Mouse (Mus musculus): ENCODE results near the gene Themis. TPM values are rescaled to one million over a fixed set of nuclear protein-coding genes. Genes with fewer than 3 reads are reported as not detected.

Themis gene
- polyA plus RNA-seq, 1 experiment: 0.01 TPM

DNA sequence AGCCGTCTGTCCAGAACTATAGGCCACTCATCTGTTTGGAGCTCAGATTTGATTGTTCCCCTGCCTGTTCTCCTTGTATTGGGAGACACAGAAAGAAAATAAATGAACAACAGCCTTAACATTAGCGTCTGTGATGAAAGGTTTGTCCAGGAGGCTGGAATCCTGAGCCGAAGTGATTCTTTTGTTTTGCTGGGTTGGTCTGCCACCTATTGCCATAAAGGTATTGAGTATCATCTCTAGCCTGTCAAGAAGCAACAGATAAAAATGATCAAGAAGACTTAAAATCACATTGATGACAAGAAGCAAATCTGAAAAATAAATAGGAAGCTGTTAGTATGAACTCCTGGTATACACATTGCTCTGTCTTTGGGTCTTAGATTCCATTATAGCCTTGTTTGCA, 53.7 kb downstream of the Themis start:
- no peak overlapping the region for H3ac ChIP-seq (ENCODE audit: control insufficient read depth, insufficient read length)
- no peak for TF ChIP-seq REST (IDR thresholded peaks at IDR 0.05; ENCODE audit: insufficient read depth, insufficient read length)
- TF ChIP-seq MYOD1 (IDR thresholded peaks at IDR 0.05; ENCODE audit: control insufficient read depth in 1 of 3, insufficient read length in 2 of 3, low read depth in 2 of 3): no peak
- TF ChIP-seq POLR2AphosphoS2 (IDR thresholded peaks at IDR 0.05; ENCODE audit: insufficient read length, low read depth): no peak
- no peak for TF ChIP-seq TCF3 (IDR thresholded peaks at IDR 0.05; ENCODE audit: insufficient read length, low read depth)
- no peak for TF ChIP-seq USF1 (IDR thresholded peaks at IDR 0.05; ENCODE audit: low read depth)
- no peak for TF ChIP-seq TCF12 (IDR thresholded peaks at IDR 0.05; ENCODE audit: insufficient read depth, poor library complexity, severe bottlenecking)
- no peak for TF ChIP-seq CEBPB (IDR thresholded peaks at IDR 0.05; ENCODE audit: insufficient read depth, poor library complexity, severe bottlenecking)
- no peak for TF ChIP-seq POLR2A (IDR thresholded peaks at IDR 0.05; ENCODE audit: insufficient read length, low read depth)
- TF ChIP-seq E2F4 (IDR thresholded peaks at IDR 0.05; ENCODE audit: insufficient read depth): no peak
- no peak for TF ChIP-seq MYOG (IDR thresholded peaks at IDR 0.05; ENCODE audit: control insufficient read depth in 1 of 3, insufficient read depth in 1 of 3, insufficient read length in 2 of 3, low read depth in 2 of 3)
- no peak for TF ChIP-seq SRF (IDR thresholded peaks at IDR 0.05; ENCODE audit: control insufficient read depth, insufficient read length, low read depth)
- no peak for TF ChIP-seq MAX (IDR thresholded peaks at IDR 0.05; ENCODE audit: low read depth)
- H3K4me3 ChIP-seq: no peak overlapping the region

GRCm38 (mm10) chr10:28723266-28723665, 55.1 kb downstream of the Themis start:
- Histone ChIP-seq H3K79me2 (ENCODE audit: control insufficient read depth, insufficient read depth) (no peaks in the 10 kb centered on the region), H3K4me2 (ENCODE audit: low read depth) (no peak overlapping the region), H3K27me3 (ENCODE audit: control insufficient read depth, insufficient read depth, insufficient read length) (no peaks in the 10 kb centered on the region), H3ac (ENCODE audit: control insufficient read depth, insufficient read length) (no peak overlapping the region), H3K36me3 (ENCODE audit: control insufficient read depth, insufficient read depth) (no peaks in the 10 kb centered on the region), H3K4me3 (no peak overlapping the region)
- TF ChIP-seq CEBPB (IDR thresholded peaks at IDR 0.05; ENCODE audit: insufficient read depth, poor library complexity, severe bottlenecking): no peak
- no peak for TF ChIP-seq POLR2AphosphoS2 (IDR thresholded peaks at IDR 0.05; ENCODE audit: insufficient read length, low read depth)
- TF ChIP-seq MYOD1 (IDR thresholded peaks at IDR 0.05; ENCODE audit: control insufficient read depth in 1 of 3, insufficient read length in 2 of 3, low read depth in 2 of 3): no peak
- no peak for TF ChIP-seq POLR2A (IDR thresholded peaks at IDR 0.05; ENCODE audit: insufficient read length, low read depth)
- no peak for TF ChIP-seq E2F4 (IDR thresholded peaks at IDR 0.05; ENCODE audit: insufficient read depth)

More for the DNA sequence above, 53.7 kb downstream of the Themis start:
- Histone ChIP-seq H3K27me3 (ENCODE audit: control insufficient read depth, insufficient read depth, insufficient read length) (no peaks in the 10 kb centered on the region), H3K79me2 (ENCODE audit: control insufficient read depth, insufficient read depth) (no peaks in the 10 kb centered on the region), H3K4me2 (ENCODE audit: low read depth) (no peak overlapping the region), H3K36me3 (ENCODE audit: control insufficient read depth, insufficient read depth) (no peaks in the 10 kb centered on the region)

GRCm38 (mm10) chr10:28730122-28730521, 62.0 kb downstream of the Themis start:
- no peak for TF ChIP-seq SRF (IDR thresholded peaks at IDR 0.05; ENCODE audit: control insufficient read depth, insufficient read length, low read depth)
- Histone ChIP-seq H3K36me3 (ENCODE audit: control insufficient read depth, insufficient read depth) (no peaks in the 10 kb centered on the region), H3K27me3 (ENCODE audit: control insufficient read depth, insufficient read depth, insufficient read length) (no peaks in the 10 kb centered on the region)

GRCm38 (mm10) chr10:28737953-28738352, 69.8 kb downstream of the Themis start:
- no peak for TF ChIP-seq POLR2A (IDR thresholded peaks at IDR 0.05; ENCODE audit: insufficient read length, low read depth)
- no peak for TF ChIP-seq USF1 (IDR thresholded peaks at IDR 0.05; ENCODE audit: low read depth)
- no peak for TF ChIP-seq POLR2AphosphoS2 (IDR thresholded peaks at IDR 0.05; ENCODE audit: insufficient read length, low read depth)
- no peak for TF ChIP-seq MYOG (IDR thresholded peaks at IDR 0.05; ENCODE audit: control insufficient read depth in 1 of 3, insufficient read depth in 1 of 3, insufficient read length in 2 of 3, low read depth in 2 of 3)
- TF ChIP-seq MAX (IDR thresholded peaks at IDR 0.05; ENCODE audit: low read depth): no peak
- no peak for TF ChIP-seq TCF12 (IDR thresholded peaks at IDR 0.05; ENCODE audit: insufficient read depth, poor library complexity, severe bottlenecking)
- TF ChIP-seq CEBPB (IDR thresholded peaks at IDR 0.05; ENCODE audit: insufficient read depth, poor library complexity, severe bottlenecking): no peak
- TF ChIP-seq TCF3 (IDR thresholded peaks at IDR 0.05; ENCODE audit: insufficient read length, low read depth): no peak
- TF ChIP-seq REST (IDR thresholded peaks at IDR 0.05; ENCODE audit: insufficient read depth, insufficient read length): no peak
- TF ChIP-seq MYOD1 (IDR thresholded peaks at IDR 0.05; ENCODE audit: control insufficient read depth in 1 of 3, insufficient read length in 2 of 3, low read depth in 2 of 3): no peak
- no peak for TF ChIP-seq SRF (IDR thresholded peaks at IDR 0.05; ENCODE audit: control insufficient read depth, insufficient read length, low read depth)
- no peak for TF ChIP-seq E2F4 (IDR thresholded peaks at IDR 0.05; ENCODE audit: insufficient read depth)
- Histone ChIP-seq H3K36me3 (ENCODE audit: control insufficient read depth, insufficient read depth) (no peaks in the 10 kb centered on the region), H3K4me3 (no peak overlapping the region), H3K27me3 (ENCODE audit: control insufficient read depth, insufficient read depth, insufficient read length) (no peaks in the 10 kb centered on the region), H3K79me2 (ENCODE audit: control insufficient read depth, insufficient read depth) (no peaks in the 10 kb centered on the region), H3K4me2 (ENCODE audit: low read depth) (no peak overlapping the region), H3ac (ENCODE audit: control insufficient read depth, insufficient read length) (no peak overlapping the region)

More at GRCm38 (mm10) chr10:28730122-28730521, 62.0 kb downstream of the Themis start:
- Histone ChIP-seq H3K79me2 (ENCODE audit: control insufficient read depth, insufficient read depth) (no peaks in the 10 kb centered on the region), H3K4me2 (ENCODE audit: low read depth) (no peak overlapping the region), H3K4me3 (no peak overlapping the region), H3ac (ENCODE audit: control insufficient read depth, insufficient read length) (no peak overlapping the region)

DNA sequence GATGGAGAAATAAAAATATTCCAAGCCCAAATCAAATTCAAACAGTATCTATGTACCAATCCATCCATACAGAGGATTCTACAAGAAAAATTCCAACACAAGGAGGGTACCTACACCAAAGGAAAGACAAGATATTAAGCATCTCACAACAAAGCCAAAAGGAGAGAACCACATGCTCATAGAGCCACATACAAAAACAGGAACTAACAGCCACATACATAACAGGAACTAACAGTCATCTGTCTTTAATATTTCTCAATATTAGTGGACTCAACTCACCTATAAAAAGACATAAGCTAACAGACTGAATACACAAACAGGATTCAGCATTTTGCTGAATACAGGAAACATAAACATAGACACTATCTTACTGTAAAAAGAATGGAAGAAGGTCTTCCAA, 78.3 kb downstream of the Themis start:
- Histone ChIP-seq H3K36me3 (ENCODE audit: control insufficient read depth, insufficient read depth) (no peaks in the 10 kb centered on the region), H3K79me2 (ENCODE audit: control insufficient read depth, insufficient read depth) (no peaks in the 10 kb centered on the region), H3K27me3 (ENCODE audit: control insufficient read depth, insufficient read depth, insufficient read length) (no peaks in the 10 kb centered on the region), H3K4me3 (no peak overlapping the region), H3ac (ENCODE audit: control insufficient read depth, insufficient read length) (no peak overlapping the region), H3K4me2 (ENCODE audit: low read depth) (no peak overlapping the region)
- TF ChIP-seq TCF3 (IDR thresholded peaks at IDR 0.05; ENCODE audit: insufficient read length, low read depth) (no peak), MYOD1 (IDR thresholded peaks at IDR 0.05; ENCODE audit: control insufficient read depth in 1 of 3, insufficient read length in 2 of 3, low read depth in 2 of 3) (no peak), POLR2AphosphoS2 (IDR thresholded peaks at IDR 0.05; ENCODE audit: insufficient read length, low read depth) (no peak), TCF12 (IDR thresholded peaks at IDR 0.05; ENCODE audit: insufficient read depth, poor library complexity, severe bottlenecking) (no peak), USF1 (IDR thresholded peaks at IDR 0.05; ENCODE audit: low read depth) (no peak), MAX (IDR thresholded peaks at IDR 0.05; ENCODE audit: low read depth) (no peak), SRF (IDR thresholded peaks at IDR 0.05; ENCODE audit: control insufficient read depth, insufficient read length, low read depth) (no peak), MYOG (IDR thresholded peaks at IDR 0.05; ENCODE audit: control insufficient read depth in 1 of 3, insufficient read depth in 1 of 3, insufficient read length in 2 of 3, low read depth in 2 of 3) (no peak), REST (IDR thresholded peaks at IDR 0.05; ENCODE audit: insufficient read depth, insufficient read length) (no peak), POLR2A (IDR thresholded peaks at IDR 0.05; ENCODE audit: insufficient read length, low read depth) (no peak), E2F4 (IDR thresholded peaks at IDR 0.05; ENCODE audit: insufficient read depth) (no peak)

All from myocyte (in vitro differentiated cells).